ENCODE assay signal across 10 mouse cellular contexts in the genomic region with DNA sequence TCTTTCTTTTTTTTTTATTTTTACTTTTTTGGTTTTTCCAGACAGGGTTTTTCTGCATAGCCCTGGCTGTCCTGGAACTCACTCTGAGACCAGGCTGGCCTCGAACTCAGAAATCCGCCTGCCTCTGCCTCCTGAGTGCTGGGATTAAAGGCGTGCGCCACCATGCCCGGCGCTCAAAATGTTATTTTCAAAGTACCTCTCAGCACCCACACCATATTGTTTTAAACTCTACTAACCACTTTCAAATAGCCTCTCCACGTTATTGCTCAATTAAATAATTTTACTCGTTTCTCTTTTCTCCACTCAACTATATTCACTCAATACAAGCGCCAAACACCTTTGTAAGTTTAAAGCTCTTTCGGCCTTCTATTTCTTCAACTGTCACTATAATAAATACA. TPM values are rescaled to one million over a fixed set of nuclear protein-coding genes. Genes with fewer than 3 reads are reported as not detected.
DNase-seq lines count a peak whose midpoint lies in the region; ATAC-seq and TF ChIP-seq lines count a peak whose summit lies in the region.
"Not testable (repeated sequence)": the region's sequence is repeated elsewhere in the genome, so short reads cannot be mapped to it uniquely, and the experiment has no call there.
"Had no signal": no experiment of that assay in that cellular context is flagged by ENCODE, and none has a peak within 500 bp of the region (broad histone marks: within the 10 kb centered on the region; RNA-seq: fewer than 3 reads in every experiment).

No protein-coding gene starts in this region.

- 80% methylated on average over 10 of the region's 10 CpGs for WGBS in heart, embryonic 11.5 days (ENCODE audit: insufficient replicate concordance)
- 79% methylated on average over 10 of the region's 10 CpGs for WGBS in hindbrain, postnatal 0 days
- WGBS in limb, embryonic 12.5 days: 84% methylated on average over 10 of the region's 10 CpGs
- 76% methylated on average over 10 of the region's 10 CpGs for WGBS in lung, embryonic 15.5 days
- WGBS in neural tube, embryonic 11.5 days: 87% methylated on average over 10 of the region's 10 CpGs

- not testable (repeated sequence) for TF ChIP-seq EP300 in MEL (IDR thresholded peaks at IDR 0.05; ENCODE audit: low read depth in 1 of 2, low read length in 2 of 2)

- not testable (repeated sequence) for TF ChIP-seq POLR2A in MEL (IDR thresholded peaks at IDR 0.05; ENCODE audit: control insufficient read depth in 1 of 2, insufficient read depth in 1 of 2, low read depth in 1 of 2, low read length in 2 of 2, poor library complexity in 1 of 2); embryonic fibroblast, embryonic 13.5 days (IDR thresholded peaks at IDR 0.05; ENCODE audit: low read depth, low read length)

- peak overlapping the region; percentile 78 for H3K4me2 ChIP-seq in heart, embryonic 11.5 days
- peak overlapping the region; percentile 81 for H3K4me2 ChIP-seq in hindbrain, postnatal 0 days (ENCODE audit: low read depth, low read length)
- peak overlapping the region; percentile 70 for H3K4me2 ChIP-seq in limb, embryonic 12.5 days
- H3K4me2 ChIP-seq in lung, embryonic 15.5 days: peak overlapping the region; percentile 65
- H3K4me2 ChIP-seq in neural tube, embryonic 11.5 days (ENCODE audit: low read depth): peak overlapping the region; percentile 70

- H3K36me3 ChIP-seq in MEL (ENCODE audit: control insufficient read depth in 1 of 2, insufficient read depth in 2 of 2, low read length in 2 of 2): peaks cover 0 to 26% of the 10 kb centered on the region in 2 experiments; a peak in 3 of 4 replicates
- not testable (repeated sequence) for H3K36me3 ChIP-seq in heart, embryonic 11.5 days (ENCODE audit: control insufficient read depth, insufficient read depth, low read length); hindbrain, postnatal 0 days (ENCODE audit: insufficient read depth, low read length); limb, embryonic 12.5 days; lung, embryonic 15.5 days; neural tube, embryonic 11.5 days (ENCODE audit: control insufficient read depth, insufficient read depth, low read length)

- peak overlapping the region; percentile 80 to 100 for H3K4me3 ChIP-seq in MEL (ENCODE audit: control insufficient read depth in 1 of 2, insufficient read depth in 1 of 2, low read depth in 2 of 2, low read length in 2 of 2)
- peak overlapping the region; percentile 69 for H3K4me3 ChIP-seq in embryonic fibroblast, embryonic 13.5 days (ENCODE audit: insufficient read depth, low read length)
- H3K4me3 ChIP-seq in heart, embryonic 11.5 days (ENCODE audit: low read depth, low read length): peak overlapping the region; percentile 87
- peak overlapping the region; percentile 94 for H3K4me3 ChIP-seq in hindbrain, postnatal 0 days (ENCODE audit: low read length)
- H3K4me3 ChIP-seq in limb, embryonic 12.5 days (replicated peaks): peak overlapping the region; percentile 96
- peak overlapping the region; percentile 92 for H3K4me3 ChIP-seq in lung, embryonic 15.5 days
- peak overlapping the region; percentile 94; the same call in 1 of the 2 replicates for H3K4me3 ChIP-seq in neural tube, embryonic 11.5 days (ENCODE audit: low read depth, low read length)

- peaks cover 3 to 14% of the 10 kb centered on the region in 2 experiments; a peak in 3 of 4 replicates for H3K4me1 ChIP-seq in MEL (ENCODE audit: control insufficient read depth in 1 of 2, insufficient read depth in 2 of 2, low read length in 2 of 2)
- not testable (repeated sequence) for H3K4me1 ChIP-seq in embryonic fibroblast, embryonic 13.5 days (ENCODE audit: control insufficient read depth, insufficient read depth, low read length); heart, embryonic 11.5 days (ENCODE audit: control insufficient read depth, insufficient read depth, low read length); hindbrain, postnatal 0 days (ENCODE audit: insufficient read depth, low read length); limb, embryonic 12.5 days (replicated peaks); lung, embryonic 15.5 days; neural tube, embryonic 11.5 days (ENCODE audit: control insufficient read depth, insufficient read depth, low read length)

- H3K27me3 ChIP-seq in MEL (ENCODE audit: control insufficient read depth in 1 of 2, insufficient read depth in 2 of 2, low read length in 2 of 2); heart, embryonic 11.5 days (ENCODE audit: control insufficient read depth, insufficient read depth, low read length); hindbrain, postnatal 0 days (ENCODE audit: insufficient read depth, low read length); limb, embryonic 12.5 days; lung, embryonic 15.5 days; neural tube, embryonic 11.5 days (ENCODE audit: control insufficient read depth, insufficient read depth, low read length): not testable (repeated sequence)

- TF ChIP-seq CTCF in MEL (IDR thresholded peaks at IDR 0.05 in 2 of 3, conservative IDR thresholded peaks at IDR 0.05 in 1 of 3; ENCODE audit: control insufficient read depth in 1 of 3, insufficient read depth in 1 of 3, low read depth in 2 of 3, low read length in 3 of 3, poor library complexity in 1 of 3, severe bottlenecking in 1 of 3); embryonic fibroblast, embryonic 13.5 days (IDR thresholded peaks at IDR 0.05; ENCODE audit: borderline replicate concordance, insufficient read depth, low read length); hindbrain, postnatal 0 days (IDR thresholded peaks at IDR 0.05; ENCODE audit: low read depth): not testable (repeated sequence)

- H3K9me3 ChIP-seq in MEL (replicated peaks; ENCODE audit: insufficient read depth, low read length); heart, embryonic 11.5 days (replicated peaks; ENCODE audit: control insufficient read depth, low read length); hindbrain, postnatal 0 days (ENCODE audit: low read length); limb, embryonic 12.5 days; lung, embryonic 15.5 days; neural tube, embryonic 11.5 days (ENCODE audit: control insufficient read depth, low read length): not testable (repeated sequence)

- peaks cover 35% of the 10 kb centered on the region for H3K79me2 ChIP-seq in MEL (ENCODE audit: control insufficient read depth, insufficient read depth, low read length, poor library complexity)

- ATAC-seq in heart, embryonic 11.5 days (replicated peaks; ENCODE audit: insufficient number of reproducible peaks, low FRiP score, low TSS enrichment); hindbrain, postnatal 0 days; limb, embryonic 12.5 days (ENCODE audit: insufficient number of reproducible peaks, insufficient read depth, low FRiP score, low TSS enrichment, low read depth); lung, embryonic 15.5 days (ENCODE audit: borderline replicate concordance, extremely low read depth, low FRiP score, low TSS enrichment); neural tube, embryonic 11.5 days (ENCODE audit: insufficient read depth, low FRiP score, low TSS enrichment): not testable (repeated sequence)

- not testable (repeated sequence) for TF ChIP-seq RAD21 in MEL (IDR thresholded peaks at IDR 0.05; ENCODE audit: low read depth, low read length)

- H3K9ac ChIP-seq in MEL (ENCODE audit: control insufficient read depth, low read depth, low read length, poor library complexity, severe bottlenecking): peak overlapping the region; percentile 97
- peak overlapping the region; percentile 94 for H3K9ac ChIP-seq in heart, embryonic 11.5 days (ENCODE audit: low read depth, low read length)
- peak overlapping the region; percentile 92 for H3K9ac ChIP-seq in hindbrain, postnatal 0 days (replicated peaks; ENCODE audit: low read length)
- peak overlapping the region; percentile 98 for H3K9ac ChIP-seq in limb, embryonic 12.5 days (replicated peaks)
- H3K9ac ChIP-seq in lung, embryonic 15.5 days: peak overlapping the region; percentile 99
- H3K9ac ChIP-seq in neural tube, embryonic 11.5 days (ENCODE audit: low read length): not testable (repeated sequence)

- H3K27ac ChIP-seq in MEL (ENCODE audit: control insufficient read depth, low read depth, low read length): peak overlapping the region; percentile 94
- peak overlapping the region; percentile 91 for H3K27ac ChIP-seq in embryonic fibroblast, embryonic 13.5 days (ENCODE audit: insufficient read depth, low read length)
- peak overlapping the region; percentile 99 for H3K27ac ChIP-seq in heart, embryonic 11.5 days (ENCODE audit: low read depth, low read length)
- peak overlapping the region; percentile 99 for H3K27ac ChIP-seq in hindbrain, postnatal 0 days
- H3K27ac ChIP-seq in limb, embryonic 12.5 days: peak overlapping the region; percentile 100
- H3K27ac ChIP-seq in lung, embryonic 15.5 days: peak overlapping the region; percentile 99
- peak overlapping the region; percentile 99; the same call in 1 of the 2 replicates for H3K27ac ChIP-seq in neural tube, embryonic 11.5 days (ENCODE audit: low read depth, low read length)

- DNase-seq in MEL (ENCODE audit: low read depth, low spot score); hindbrain, postnatal 0 days (ENCODE audit: low spot score); neural tube, embryonic 11.5 days (ENCODE audit: low spot score): not testable (repeated sequence)

RNA-seq across cellular contexts. Expression of gene Smim14, which starts 0.9 kb away (rescaled TPM):
- total RNA-seq in MEL (2012; rRNA removed): 17.9 and 18.8 TPM in 2 replicates
- 10 to 100 TPM in 1 of 2 experiments, not detected in 1; 29.8 TPM for polyA plus RNA-seq in MEL (2012; ENCODE audit: insufficient read depth in 1 of 2, insufficient read length in 2 of 2, low read depth in 1 of 2, low replicate concordance in 2 of 2, missing spikeins in 1 of 2)
- polyA plus RNA-seq in embryonic fibroblast, embryonic 13.5 days (2011; ENCODE audit: insufficient read length, low read depth, missing spikeins): 110 and 112 TPM in 2 replicates
- polyA plus RNA-seq in heart, embryonic 11.5 days (2014; fragmentation: Nextera tagmentation; extraction: Ambion mirVana): 92.0 and 108 TPM in 2 replicates
- total RNA-seq in hindbrain, postnatal 0 days (2014; rRNA removed): 153 and 155 TPM in 2 replicates
- 200 and 229 TPM in 2 replicates for polyA plus RNA-seq in hindbrain, postnatal 0 days (2015; fragmentation: Nextera tagmentation; extraction: Ambion mirVana)
- polyA plus RNA-seq in limb, embryonic 12.5 days (2016; fragmentation: Nextera tagmentation; extraction: Ambion mirVana): 106 and 116 TPM in 2 replicates
- 99.4 and 108 TPM in 2 replicates for polyA plus RNA-seq in lung, embryonic 15.5 days (2015; fragmentation: Nextera tagmentation; extraction: Ambion mirVana)
- 92.5 and 102 TPM in 2 replicates for polyA plus RNA-seq in neural tube, embryonic 11.5 days (2014; fragmentation: Nextera tagmentation; extraction: Ambion mirVana)

RNA-seq across cellular contexts. Expression of gene Ube2k, which starts 1.0 kb away (rescaled TPM):
- total RNA-seq in MEL (2012; rRNA removed): 52.9 and 65.5 TPM in 2 replicates
- polyA plus RNA-seq in MEL (2012; ENCODE audit: insufficient read depth in 1 of 2, insufficient read length in 2 of 2, low read depth in 1 of 2, low replicate concordance in 2 of 2, missing spikeins in 1 of 2): 100 to 1,000 TPM in 1 of 2 experiments, not detected in 1; 231 TPM
- polyA plus RNA-seq in embryonic fibroblast, embryonic 13.5 days (2011; ENCODE audit: insufficient read length, low read depth, missing spikeins): 179 and 180 TPM in 2 replicates
- 114 and 120 TPM in 2 replicates for polyA plus RNA-seq in heart, embryonic 11.5 days (2014; fragmentation: Nextera tagmentation; extraction: Ambion mirVana)
- total RNA-seq in hindbrain, postnatal 0 days (2014; rRNA removed): 36.5 and 41.9 TPM in 2 replicates
- 199 and 204 TPM in 2 replicates for polyA plus RNA-seq in hindbrain, postnatal 0 days (2015; fragmentation: Nextera tagmentation; extraction: Ambion mirVana)
- polyA plus RNA-seq in limb, embryonic 12.5 days (2016; fragmentation: Nextera tagmentation; extraction: Ambion mirVana): 213 and 217 TPM in 2 replicates
- 165 and 167 TPM in 2 replicates for polyA plus RNA-seq in lung, embryonic 15.5 days (2015; fragmentation: Nextera tagmentation; extraction: Ambion mirVana)
- polyA plus RNA-seq in neural tube, embryonic 11.5 days (2014; fragmentation: Nextera tagmentation; extraction: Ambion mirVana): 138 and 142 TPM in 2 replicates

RNA-seq across cellular contexts. Expression of gene Gm43552, which starts 43.4 kb away (rescaled TPM):
- total RNA-seq in MEL (2012; rRNA removed): not detected in 2 replicates
- 1 to 10 TPM in 1 of 2 experiments, not detected in 1; 1.7 TPM for polyA plus RNA-seq in MEL (2012; ENCODE audit: insufficient read depth in 1 of 2, insufficient read length in 2 of 2, low read depth in 1 of 2, low replicate concordance in 2 of 2, missing spikeins in 1 of 2)
- polyA plus RNA-seq in embryonic fibroblast, embryonic 13.5 days (2011; ENCODE audit: insufficient read length, low read depth, missing spikeins): not detected in 2 replicates
- not detected in 2 replicates for polyA plus RNA-seq in heart, embryonic 11.5 days (2014; fragmentation: Nextera tagmentation; extraction: Ambion mirVana)
- total RNA-seq in hindbrain, postnatal 0 days (2014; rRNA removed): not detected in 2 replicates
- not detected in 2 replicates for polyA plus RNA-seq in hindbrain, postnatal 0 days (2015; fragmentation: Nextera tagmentation; extraction: Ambion mirVana)
- polyA plus RNA-seq in limb, embryonic 12.5 days (2016; fragmentation: Nextera tagmentation; extraction: Ambion mirVana): not detected in 2 replicates
- not detected in 2 replicates for polyA plus RNA-seq in lung, embryonic 15.5 days (2015; fragmentation: Nextera tagmentation; extraction: Ambion mirVana)
- not detected in 2 replicates for polyA plus RNA-seq in neural tube, embryonic 11.5 days (2014; fragmentation: Nextera tagmentation; extraction: Ambion mirVana)
- total RNA-seq: granulocyte monocyte progenitor cell, adult 5-6 weeks; layer of hippocampus, postnatal 10 days had no signal
- polyA plus RNA-seq: brain, embryonic 14.5 days had no signal
